Mouse (Mus musculus): ENCODE measurements around the gene Tead4.
A peak's percentile ranks its signal among the peaks of the same experiment; 100 is the strongest.
"Not testable (repeated sequence)": the region's sequence is repeated elsewhere in the genome, so short reads cannot be mapped to it uniquely, and the experiment has no call there.

The Tead4 gene

GRCm38 (mm10) chr6:128300134-128301001 is at the start of gene Tead4:
Gene Tead4, minus strand, starts transcription at chr6:128300823.
- DNase-seq: peak; percentile 89

- DNase-seq: peak; percentile 10
Observed at GRCm38 (mm10) chr6:128349711-128350110, 49.1 kb upstream of the Tead4 start.

- no peak for DNase-seq
Observed at GRCm38 (mm10) chr6:128346782-128347181, 46.2 kb upstream of the Tead4 start.

- no peak for DNase-seq
Observed at GRCm38 (mm10) chr6:128345623-128346022, 45.0 kb upstream of the Tead4 start.

GRCm38 (mm10) chr6:128341956-128342723 is 41.5 kb upstream of the Tead4 start:
- DNase-seq: no peak

GRCm38 (mm10) chr6:128338876-128339275 is 38.3 kb upstream of the Tead4 start:
- no peak for DNase-seq

- no peak for DNase-seq
Observed at GRCm38 (mm10) chr6:128337467-128337866, 36.8 kb upstream of the Tead4 start.

- DNase-seq: peak; percentile 91
Observed at GRCm38 (mm10) chr6:128334397-128335124, 33.9 kb upstream of the Tead4 start.

- peak; percentile 88 for DNase-seq
Observed at GRCm38 (mm10) chr6:128318317-128318716, 17.7 kb upstream of the Tead4 start.

GRCm38 (mm10) chr6:128315597-128315996 is 15.0 kb upstream of the Tead4 start:
- no peak for DNase-seq

- DNase-seq: no peak
Observed at GRCm38 (mm10) chr6:128314796-128315195, 14.2 kb upstream of the Tead4 start.

- DNase-seq: peak; percentile 86
Observed at GRCm38 (mm10) chr6:128308311-128308710, 7.7 kb upstream of the Tead4 start.

GRCm38 (mm10) chr6:128304801-128305200 is 4.2 kb upstream of the Tead4 start:
- DNase-seq: no peak

- DNase-seq: not testable (repeated sequence)
Observed at GRCm38 (mm10) chr6:128302640-128303039, 2.0 kb upstream of the Tead4 start.

GRCm38 (mm10) chr6:128301891-128302290 is 1.3 kb upstream of the Tead4 start:
- no peak for DNase-seq

- DNase-seq: no peak
Observed at GRCm38 (mm10) chr6:128301458-128301857, 835 bp upstream of the Tead4 start.

- DNase-seq: no peak
Observed at GRCm38 (mm10) chr6:128299292-128300133, 1.1 kb downstream of the Tead4 start.

- DNase-seq: no peak
Observed at GRCm38 (mm10) chr6:128298246-128298645, 2.4 kb downstream of the Tead4 start.

GRCm38 (mm10) chr6:128296750-128297393 is 3.8 kb downstream of the Tead4 start:
- no peak for DNase-seq

- peak; percentile 90 for DNase-seq
Observed at GRCm38 (mm10) chr6:128295876-128296749, 4.5 kb downstream of the Tead4 start.

- DNase-seq: no peak
Observed at GRCm38 (mm10) chr6:128291284-128291683, 9.3 kb downstream of the Tead4 start.
